Mouse (Mus musculus): ENCODE data around the gene Espn. TPM values are rescaled to one million over a fixed set of nuclear protein-coding genes. Genes with fewer than 3 reads are reported as not detected.
A peak's percentile ranks its signal among the peaks of the same experiment; 100 is the strongest.

Espn gene
- total RNA-seq, 2 experiments from 2014 or later = 1.8 to 2.7 TPM

- intact Hi-C loops (cut with DNase I) = no loop called here
- DNase-seq = no peak
Observed at GRCm38 (mm10) chr4:152178916-152179705, 26.9 kb upstream of the Espn start.

GRCm38 (mm10) chr4:152178344-152178864, 26.2 kb upstream of the Espn start:
- DNase-seq = peak; percentile 35 to 56
- intact Hi-C loops (cut with DNase I) = no loop called here

- DNase-seq = peak; percentile 88 to 89
- intact Hi-C loops (cut with DNase I) = no loop called here
Observed at GRCm38 (mm10) chr4:152177537-152178343, 25.6 kb upstream of the Espn start, which contains the start of gene Acot7. Gene Acot7 (plus strand): TSS chr4:152178134.

GRCm38 (mm10) chr4:152177174-152177536, 25.0 kb upstream of the Espn start:
- intact Hi-C loops (cut with DNase I) = no loop called here
- DNase-seq = no peak

GRCm38 (mm10) chr4:152176638-152177037, 24.5 kb upstream of the Espn start:
- no peak for DNase-seq
- intact Hi-C loops (cut with DNase I) = no loop called here

- DNase-seq = no peak
- intact Hi-C loops (cut with DNase I) = loop anchor here (1.0 to 2.0 kb wide), 3 partner anchors 38 to 317 kb away; no protein-coding TSS in a partner anchor
Observed at GRCm38 (mm10) chr4:152173956-152174355, 21.8 kb upstream of the Espn start.

GRCm38 (mm10) chr4:152173041-152173440, 20.9 kb upstream of the Espn start:
- peak; percentile 84 to 88 for DNase-seq
- intact Hi-C loops (cut with DNase I) = loop anchor here (1.0 to 2.0 kb wide), 3 partner anchors 39 to 318 kb away; no protein-coding TSS in a partner anchor

- no peak for DNase-seq
- intact Hi-C loops (cut with DNase I) = no loop called here
Observed at GRCm38 (mm10) chr4:152171543-152171942, 19.4 kb upstream of the Espn start.

GRCm38 (mm10) chr4:152170286-152170685, 18.1 kb upstream of the Espn start:
- no peak for DNase-seq
- intact Hi-C loops (cut with DNase I) = no loop called here

- intact Hi-C loops (cut with DNase I) = no loop called here
- DNase-seq = no peak
Observed at GRCm38 (mm10) chr4:152169103-152169502, 16.9 kb upstream of the Espn start.

GRCm38 (mm10) chr4:152168052-152168451, 15.9 kb upstream of the Espn start:
- intact Hi-C loops (cut with DNase I) = no loop called here
- DNase-seq = no peak

GRCm38 (mm10) chr4:152165036-152165931, 13.1 kb upstream of the Espn start:
- peak; percentile 80 to 86 for DNase-seq
- intact Hi-C loops (cut with DNase I) = no loop called here

- intact Hi-C loops (cut with DNase I) = no loop called here
- DNase-seq = no peak
Observed at GRCm38 (mm10) chr4:152162748-152163147, 10.6 kb upstream of the Espn start.

- intact Hi-C loops (cut with DNase I) = no loop called here
- no peak for DNase-seq
Observed at GRCm38 (mm10) chr4:152161601-152162000, 9.4 kb upstream of the Espn start.

GRCm38 (mm10) chr4:152160748-152161147, 8.6 kb upstream of the Espn start:
- DNase-seq = no peak

GRCm38 (mm10) chr4:152159285-152159678, 7.1 kb upstream of the Espn start:
- intact Hi-C loops (cut with DNase I) = no loop called here
- no peak for DNase-seq

More at GRCm38 (mm10) chr4:152160748-152161147, 8.6 kb upstream of the Espn start:
- intact Hi-C loops (cut with DNase I) = no loop called here

GRCm38 (mm10) chr4:152158585-152159284, 6.6 kb upstream of the Espn start, which contains the start of gene Hes2:
Gene Hes2 (plus strand): TSS chr4:152158867.
- DNase-seq = no peak
- intact Hi-C loops (cut with DNase I) = no loop called here

- intact Hi-C loops (cut with DNase I) = no loop called here
Observed at GRCm38 (mm10) chr4:152157779-152158584, 5.8 kb upstream of the Espn start.

GRCm38 (mm10) chr4:152155019-152155418, 2.8 kb upstream of the Espn start:
- intact Hi-C loops (cut with DNase I) = no loop called here
- no peak for DNase-seq

More at GRCm38 (mm10) chr4:152157779-152158584, 5.8 kb upstream of the Espn start:
- peak in 1 of 2 experiments; percentile 60 for DNase-seq

Data from heart, postnatal 36 days (tissue).